Mouse (Mus musculus) T-helper 17 cell (primary cell): ENCODE data around the gene Heyl.

Experiments
- in situ Hi-C, 2 experiments: fragments of 300-600 bp; cut with MboI, MseI; formaldehyde crosslinking; loops; 1 replicate in 1 of 2; 2 replicates in 1 of 2; pipeline ENCODE4 v1.15.1; 2025; ENCODE audit warnings: high pct_unique_total_duplicates in 2 of 2

The Heyl gene

GRCm38 (mm10) chr4:123233492-123234084, at the start of gene Heyl:
Gene Heyl, plus strand, starts transcription at chr4:123233556.
- in situ Hi-C loops: no loop called here

- in situ Hi-C loops: no loop called here
Observed at GRCm38 (mm10) chr4:123184816-123185215, 48.5 kb upstream of the Heyl start.

DNA sequence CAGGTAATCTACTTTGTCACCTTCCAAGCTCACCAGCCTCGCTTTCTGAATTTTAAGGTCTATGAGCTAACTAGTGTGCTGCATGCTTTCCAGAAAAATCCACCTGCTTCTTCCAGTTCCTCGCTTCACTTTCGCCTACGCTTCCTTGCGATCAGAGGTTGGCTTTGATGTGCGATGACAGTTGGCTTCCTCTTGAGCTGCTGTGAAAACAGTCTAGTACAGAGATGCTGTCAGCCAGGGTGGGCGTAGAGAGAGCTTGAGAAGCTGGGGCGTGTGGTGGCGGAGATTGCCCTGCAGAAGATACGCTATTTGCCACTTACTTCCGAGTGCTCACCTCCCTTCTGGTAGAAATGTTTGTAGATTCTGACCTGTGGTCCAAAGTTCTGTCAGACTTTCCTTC, 41.0 kb upstream of the Heyl start:
- in situ Hi-C loops: loop anchor here in 1 of 2 experiments (5.0 kb wide), 1 partner anchor 35 kb away; no protein-coding TSS in a partner anchor

DNA sequence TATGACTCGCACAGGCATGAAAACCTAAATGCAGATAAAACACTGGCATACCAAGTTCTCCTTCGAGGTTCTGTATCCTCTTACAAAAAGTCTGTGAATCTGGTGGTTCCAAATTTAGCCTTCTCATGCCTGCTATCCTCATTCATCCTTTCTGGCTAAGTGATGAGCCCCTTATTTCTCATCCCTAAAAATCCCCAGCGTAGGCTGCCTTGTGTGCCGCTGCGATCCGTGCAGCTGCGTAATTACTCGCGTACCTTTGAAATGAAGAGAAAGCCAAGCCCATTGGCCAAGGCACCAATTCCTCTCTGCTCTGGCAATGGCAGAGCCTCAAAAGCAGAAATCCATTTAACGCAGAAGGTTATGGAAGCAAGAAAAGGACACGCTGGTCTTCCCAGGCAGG, 39.6 kb upstream of the Heyl start:
- in situ Hi-C loops: loop anchor here in 1 of 2 experiments (5.0 kb wide), 1 partner anchor 36 kb away; no protein-coding TSS in a partner anchor

DNA sequence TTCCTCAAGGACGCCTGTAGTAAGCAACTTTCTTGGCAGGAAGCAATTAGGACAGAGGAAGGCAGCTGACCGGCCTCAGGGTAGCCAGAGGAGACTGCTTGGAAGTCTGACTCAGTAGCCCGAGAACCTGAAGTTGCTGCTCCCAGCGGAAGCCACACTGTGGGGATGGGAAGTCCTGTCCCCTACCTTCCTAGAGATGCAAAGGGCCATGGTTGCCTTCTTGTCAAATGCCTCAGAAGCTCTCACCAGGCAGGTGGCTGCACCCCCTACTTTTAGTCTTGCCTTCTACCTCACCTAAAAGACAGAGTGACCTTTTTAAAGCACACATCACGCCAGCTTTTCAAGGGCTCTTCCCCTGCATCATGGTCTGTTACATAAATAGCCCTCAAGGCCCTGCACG, 36.7 kb upstream of the Heyl start:
- in situ Hi-C loops: no loop called here

DNA sequence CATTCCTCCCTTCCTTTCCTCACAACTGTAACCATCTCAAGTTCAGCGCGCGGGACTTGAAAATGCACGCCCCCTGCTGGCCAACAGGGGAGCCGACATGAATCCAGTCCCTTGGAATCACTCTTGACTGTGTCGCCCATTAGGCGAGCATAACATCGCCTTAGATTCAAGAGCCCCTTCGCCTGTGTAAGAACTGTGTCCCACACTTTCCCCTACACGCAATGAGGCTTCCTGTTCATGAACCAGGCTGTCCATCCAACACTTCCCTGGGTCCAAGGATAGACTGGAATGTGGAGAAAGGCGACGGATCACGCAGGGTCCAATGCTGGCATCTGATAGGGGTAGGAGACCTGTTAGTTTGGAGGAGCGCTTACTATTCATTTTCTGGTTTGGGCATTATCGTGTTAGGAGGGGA, 32.6 kb upstream of the Heyl start:
- in situ Hi-C loops: no loop called here

DNA sequence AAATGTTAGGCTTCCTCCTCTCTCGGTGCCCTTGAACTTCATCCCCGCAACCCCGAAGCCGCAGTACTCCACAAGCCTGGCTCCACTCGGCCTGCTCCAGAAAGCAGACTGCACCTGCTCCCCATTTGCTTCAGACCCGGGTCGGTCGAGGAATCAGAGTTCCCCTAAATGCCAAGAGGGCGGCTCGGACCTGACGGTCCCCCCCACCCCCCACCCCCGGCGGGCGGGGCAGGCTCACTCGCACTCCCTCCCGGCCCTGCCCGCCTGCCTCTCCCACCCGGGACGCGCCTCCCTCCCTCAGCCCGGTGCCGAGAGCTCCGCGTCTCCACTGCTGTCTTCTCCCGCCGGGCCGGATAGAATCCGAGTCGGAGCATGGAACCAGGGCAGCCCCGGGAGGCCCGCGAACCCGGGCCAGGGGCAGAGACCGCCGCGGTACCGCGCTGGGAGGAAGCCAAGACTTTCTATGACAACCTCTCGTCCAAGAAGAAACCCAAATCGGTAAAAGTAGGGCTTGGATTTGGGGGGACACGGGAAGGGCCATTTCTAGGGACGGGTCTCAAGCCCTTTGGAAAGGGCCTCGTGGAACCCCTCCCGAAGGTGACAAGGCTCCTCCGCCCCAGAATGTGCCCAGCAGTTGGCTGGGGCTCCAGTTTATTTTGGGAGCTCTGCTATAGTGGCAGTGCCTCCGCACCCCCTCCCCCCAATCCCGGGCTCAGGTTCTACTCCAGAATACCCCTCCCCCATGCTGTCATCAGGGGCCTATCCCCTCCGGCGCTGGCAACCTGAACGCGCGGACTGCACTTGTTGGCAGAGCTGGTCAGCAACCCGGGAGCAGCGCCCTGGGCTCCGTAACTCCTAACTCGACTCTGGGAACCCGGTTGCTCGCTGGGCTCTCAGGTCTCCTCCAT, 31.9 kb upstream of the Heyl start, which contains the start of gene Nt5c1a:
TSS of gene Nt5c1a (plus strand) at position 319 of the 908 bp plus-strand sequence.
- in situ Hi-C loops: no loop called here

DNA sequence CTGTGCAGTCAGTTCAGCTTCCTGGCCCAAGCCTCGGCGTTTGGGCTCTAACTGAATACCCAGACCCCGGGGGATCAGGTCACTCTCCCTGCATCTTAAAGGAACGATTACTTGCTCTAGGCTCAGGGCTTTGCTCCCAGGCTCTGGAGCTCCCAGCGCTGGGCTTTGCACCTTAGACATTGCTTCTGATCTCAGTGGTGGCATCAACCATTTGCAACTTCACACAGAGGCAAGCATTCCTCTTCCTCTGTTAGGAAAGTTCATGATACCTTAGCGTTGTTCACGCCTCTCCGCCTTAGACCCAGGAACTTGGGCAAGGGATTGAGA, 31.3 kb upstream of the Heyl start:
- in situ Hi-C loops: no loop called here

DNA sequence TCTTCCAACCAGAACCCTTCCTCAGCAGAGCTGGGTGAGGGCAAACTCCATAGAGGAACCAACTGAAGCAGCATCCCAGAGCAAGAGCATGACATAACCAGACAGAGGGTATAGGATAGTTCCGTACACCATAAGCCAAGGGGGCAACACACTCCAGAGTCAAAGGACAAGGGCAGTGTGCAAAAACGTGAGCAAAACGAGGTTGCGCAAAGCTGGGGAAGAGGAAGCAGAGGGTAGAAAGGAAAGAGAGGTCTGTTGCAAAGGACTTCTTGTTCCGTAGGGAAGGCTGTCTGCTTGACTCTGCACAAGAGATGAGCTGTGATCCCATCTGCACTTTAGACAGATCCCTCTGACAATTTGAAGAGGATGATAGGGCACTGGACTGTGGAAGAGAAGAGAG, 26.0 kb upstream of the Heyl start:
- in situ Hi-C loops: no loop called here

DNA sequence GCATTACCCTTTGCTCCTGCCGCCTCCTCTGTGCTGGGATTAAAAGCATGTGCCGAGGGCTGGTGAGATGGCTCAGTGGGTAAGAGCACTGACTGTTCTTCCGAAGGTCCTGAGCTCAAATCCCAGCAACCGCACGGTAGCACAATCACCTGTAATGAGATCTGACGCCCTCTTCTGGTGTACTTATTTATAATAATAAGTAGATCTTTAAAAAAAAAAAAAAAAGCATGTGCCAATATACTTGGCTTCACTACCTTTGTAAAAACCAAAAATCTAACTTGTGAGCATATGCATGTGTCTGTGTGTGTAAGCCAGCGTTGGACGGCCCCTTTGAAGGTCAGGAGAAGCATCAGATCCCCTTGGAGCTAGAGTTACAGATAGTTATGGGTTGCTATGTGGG, 22.4 kb upstream of the Heyl start:
- in situ Hi-C loops: no loop called here

GRCm38 (mm10) chr4:123211453-123211852, 21.9 kb upstream of the Heyl start:
- in situ Hi-C loops: no loop called here

- in situ Hi-C loops: no loop called here
Observed at GRCm38 (mm10) chr4:123212330-123212729, 21.0 kb upstream of the Heyl start.

- in situ Hi-C loops: no loop called here
Observed at GRCm38 (mm10) chr4:123213975-123214374, 19.4 kb upstream of the Heyl start.

DNA sequence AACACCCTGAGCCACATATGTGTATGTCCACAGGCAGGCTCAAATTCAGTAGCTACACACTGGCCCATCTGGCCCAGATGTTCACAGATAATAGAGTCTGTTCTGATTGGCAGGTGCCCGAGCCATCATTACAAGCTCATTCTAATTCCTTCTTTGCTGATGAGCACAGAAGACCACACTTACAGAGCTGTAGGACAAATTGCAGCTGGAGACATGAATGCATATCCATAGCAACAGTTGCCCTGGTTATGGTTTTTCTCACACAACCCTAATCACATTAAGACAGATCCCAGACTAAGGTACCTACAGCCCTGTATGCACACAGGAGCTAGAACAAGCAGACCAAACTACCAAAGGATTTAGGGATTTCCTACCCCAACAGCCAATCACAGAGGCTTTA, 18.0 kb upstream of the Heyl start:
- in situ Hi-C loops: loop anchor here (5.0 kb wide), 2 partner anchors 37 to 42 kb away; no protein-coding TSS in a partner anchor

GRCm38 (mm10) chr4:123216782-123217181, 16.6 kb upstream of the Heyl start:
- in situ Hi-C loops: loop anchor here (5.0 kb wide), 2 partner anchors 36 to 41 kb away; no protein-coding TSS in a partner anchor

GRCm38 (mm10) chr4:123219720-123220357, 13.5 kb upstream of the Heyl start:
- in situ Hi-C loops: loop anchor here (5.0 kb wide), 2 partner anchors 32 to 37 kb away; no protein-coding TSS in a partner anchor

DNA sequence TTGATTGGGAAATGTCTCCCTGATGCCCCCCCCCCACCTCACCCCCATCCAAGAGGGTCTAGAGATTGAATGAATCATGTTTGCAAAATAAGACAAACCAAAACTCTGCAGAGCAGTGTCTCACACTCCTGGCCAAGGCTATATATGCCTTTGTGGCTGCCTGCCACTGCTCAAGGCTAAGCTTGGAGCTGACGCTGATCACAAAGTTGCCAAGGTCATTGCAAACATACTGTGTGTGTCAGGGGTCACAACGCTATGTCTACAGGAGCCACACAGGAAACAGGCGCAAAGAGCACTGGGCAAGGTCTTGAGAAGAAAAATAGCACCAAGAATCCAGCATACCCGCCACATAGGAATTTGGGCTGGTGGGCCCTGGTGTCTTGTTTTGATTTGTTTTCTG, 12.7 kb upstream of the Heyl start:
- in situ Hi-C loops: no loop called here

- in situ Hi-C loops: no loop called here
Observed at GRCm38 (mm10) chr4:123223309-123223708, 10.0 kb upstream of the Heyl start.

DNA sequence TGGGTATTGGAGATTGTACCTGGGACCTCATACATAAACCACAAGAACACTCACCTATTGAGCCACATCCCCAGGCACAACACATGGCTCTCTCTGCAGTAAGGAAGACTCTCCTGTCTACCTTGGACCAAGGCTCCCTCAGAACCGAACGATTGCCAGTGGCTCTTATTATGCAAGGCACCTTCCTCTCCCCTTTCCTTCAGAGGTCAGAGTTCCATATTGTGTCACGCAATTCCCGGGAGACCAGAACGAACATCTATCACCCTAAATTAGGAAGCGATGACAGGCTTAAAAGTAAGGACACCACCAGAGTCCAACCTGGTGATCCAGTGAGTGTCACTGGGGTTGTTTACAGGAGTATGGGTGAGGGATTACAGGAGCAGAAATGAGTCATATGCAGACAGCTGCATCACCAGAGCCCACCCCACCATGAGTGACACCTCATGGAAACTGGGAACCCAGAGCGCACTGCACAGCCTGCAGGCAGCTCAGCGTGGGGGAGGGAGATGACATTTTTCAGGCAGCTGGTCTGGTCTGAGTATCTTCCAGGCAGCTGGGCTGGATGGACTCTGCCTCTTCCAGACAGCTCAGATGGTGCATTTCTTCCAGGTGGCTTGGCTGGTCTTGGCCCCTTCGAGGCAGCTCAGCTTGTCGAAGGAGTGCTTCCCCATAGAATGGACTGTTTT, 7.5 kb upstream of the Heyl start:
- in situ Hi-C loops: no loop called here

DNA sequence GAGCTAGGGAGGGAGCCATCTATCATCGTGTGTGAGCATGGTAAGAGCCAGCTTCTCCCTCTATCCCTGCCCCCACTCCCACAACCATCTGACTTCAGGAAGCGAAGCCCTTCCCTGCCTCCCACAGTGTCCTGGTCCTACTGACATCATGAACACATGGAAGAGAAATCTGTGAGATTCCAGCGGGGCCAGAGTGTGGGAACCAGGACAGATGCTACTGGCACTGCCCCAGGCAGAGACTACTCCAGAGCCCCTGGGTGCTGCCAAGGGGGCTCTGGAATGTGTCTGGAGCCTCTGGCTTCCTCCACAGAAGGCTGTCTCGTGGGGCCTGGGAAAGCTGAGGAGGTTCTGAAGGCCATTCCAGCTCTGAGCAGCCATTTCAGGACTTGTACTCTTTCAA, 5.6 kb upstream of the Heyl start:
- in situ Hi-C loops: no loop called here

DNA sequence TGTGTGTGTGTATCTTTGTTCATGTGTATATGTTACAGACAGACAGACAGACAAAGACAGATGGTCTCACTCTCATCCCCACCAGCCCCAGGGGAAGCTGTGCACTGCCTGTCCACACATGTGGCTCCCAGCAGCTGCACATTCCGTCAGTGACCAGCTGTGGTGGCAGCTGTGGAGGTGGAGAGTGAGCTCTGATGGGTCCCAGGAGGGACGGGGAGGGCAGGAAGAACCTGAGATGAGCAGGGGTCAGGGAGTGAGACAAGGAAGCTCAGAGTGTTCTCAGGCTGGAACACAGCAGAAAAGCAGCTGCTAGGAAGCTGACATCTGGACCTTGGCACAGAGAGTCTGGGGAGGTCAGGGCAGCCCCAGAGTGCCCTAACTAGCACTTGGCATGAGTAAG, 5.1 kb upstream of the Heyl start:
- in situ Hi-C loops: no loop called here

DNA sequence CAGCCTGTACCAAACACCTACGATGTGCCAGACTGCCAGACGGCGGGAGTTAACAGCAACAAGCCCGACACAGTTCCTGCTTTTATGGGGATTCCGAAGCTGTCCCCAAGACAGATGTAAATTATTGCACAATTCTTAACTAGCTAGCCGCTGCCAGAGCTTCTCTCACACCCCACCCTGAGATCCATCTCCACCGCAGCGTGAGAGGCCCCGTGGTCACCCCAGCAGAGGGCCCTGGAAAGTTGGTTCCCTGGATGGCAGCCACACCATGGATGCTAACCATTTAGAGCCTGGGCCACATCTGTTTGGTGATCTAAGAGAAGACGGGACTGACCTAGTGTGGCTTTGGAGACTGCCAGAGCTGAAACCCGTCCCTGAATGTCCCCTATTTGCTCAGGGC, 4.2 kb upstream of the Heyl start:
- in situ Hi-C loops: no loop called here
